Mouse (Mus musculus): ENCODE data around the gene Acvrl1. TPM values are rescaled to one million over a fixed set of nuclear protein-coding genes. Genes with fewer than 3 reads are reported as not detected.
A peak's percentile ranks its signal among the peaks of the same experiment; 100 is the strongest.

Acvrl1 gene
- total RNA-seq, 2 experiments from 2014 or later: 3.3 TPM; not detected in 1

GRCm38 (mm10) chr15:101137455-101137854 is 9.1 kb downstream of the Acvrl1 start:
- no peak for ATAC-seq (replicated peaks; ENCODE audit: low FRiP score, low TSS enrichment, poor library complexity, severe bottlenecking)

GRCm38 (mm10) chr15:101138675-101139074 is 10.4 kb downstream of the Acvrl1 start:
- no peak for ATAC-seq (replicated peaks; ENCODE audit: low FRiP score, low TSS enrichment, poor library complexity, severe bottlenecking)

- peak; percentile 88 for ATAC-seq (replicated peaks; ENCODE audit: low FRiP score, low TSS enrichment, poor library complexity, severe bottlenecking)
These were observed 11.6 kb downstream of the Acvrl1 start for GRCm38 (mm10) chr15:101139885-101140284.

GRCm38 (mm10) chr15:101140587-101140986 is 12.3 kb downstream of the Acvrl1 start:
- no peak for ATAC-seq (replicated peaks; ENCODE audit: low FRiP score, low TSS enrichment, poor library complexity, severe bottlenecking)

GRCm38 (mm10) chr15:101141061-101141541 is 12.8 kb downstream of the Acvrl1 start:
- no peak; the same call in 1 of the 2 replicates for ATAC-seq (replicated peaks; ENCODE audit: low FRiP score, low TSS enrichment, poor library complexity, severe bottlenecking)

GRCm38 (mm10) chr15:101142672-101143071 is 14.3 kb downstream of the Acvrl1 start:
- ATAC-seq (replicated peaks; ENCODE audit: low FRiP score, low TSS enrichment, poor library complexity, severe bottlenecking): no peak

- ATAC-seq (replicated peaks; ENCODE audit: low FRiP score, low TSS enrichment, poor library complexity, severe bottlenecking): no peak
These were observed 15.2 kb downstream of the Acvrl1 start for GRCm38 (mm10) chr15:101143494-101143893.

GRCm38 (mm10) chr15:101144176-101144575 is 15.9 kb downstream of the Acvrl1 start:
- no peak for ATAC-seq (replicated peaks; ENCODE audit: low FRiP score, low TSS enrichment, poor library complexity, severe bottlenecking)

GRCm38 (mm10) chr15:101144779-101145178 is 16.5 kb downstream of the Acvrl1 start:
- no peak for ATAC-seq (replicated peaks; ENCODE audit: low FRiP score, low TSS enrichment, poor library complexity, severe bottlenecking)

GRCm38 (mm10) chr15:101145424-101146099 is 17.2 kb downstream of the Acvrl1 start:
- ATAC-seq (replicated peaks; ENCODE audit: low FRiP score, low TSS enrichment, poor library complexity, severe bottlenecking): peak; percentile 93

- 0 out of 2 replicates have a peak, but pooled peaks have one; percentile 21 for ATAC-seq (replicated peaks; ENCODE audit: low FRiP score, low TSS enrichment, poor library complexity, severe bottlenecking)
These were observed 18.0 kb downstream of the Acvrl1 start for GRCm38 (mm10) chr15:101146100-101146965.

GRCm38 (mm10) chr15:101147115-101147909 is 19.0 kb downstream of the Acvrl1 start:
- peak; percentile 27 for ATAC-seq (replicated peaks; ENCODE audit: low FRiP score, low TSS enrichment, poor library complexity, severe bottlenecking)

GRCm38 (mm10) chr15:101147910-101148273 is 19.6 kb downstream of the Acvrl1 start:
- no peak for ATAC-seq (replicated peaks; ENCODE audit: low FRiP score, low TSS enrichment, poor library complexity, severe bottlenecking)

GRCm38 (mm10) chr15:101148604-101149003 is 20.3 kb downstream of the Acvrl1 start:
- no peak for ATAC-seq (replicated peaks; ENCODE audit: low FRiP score, low TSS enrichment, poor library complexity, severe bottlenecking)

GRCm38 (mm10) chr15:101151409-101152261 is 23.3 kb downstream of the Acvrl1 start:
- no peak for ATAC-seq (replicated peaks; ENCODE audit: low FRiP score, low TSS enrichment, poor library complexity, severe bottlenecking)

- peak; percentile 56 for ATAC-seq (replicated peaks; ENCODE audit: low FRiP score, low TSS enrichment, poor library complexity, severe bottlenecking)
These were observed 26.6 kb downstream of the Acvrl1 start for GRCm38 (mm10) chr15:101154700-101155616.

- no peak for ATAC-seq (replicated peaks; ENCODE audit: low FRiP score, low TSS enrichment, poor library complexity, severe bottlenecking)
These were observed 31.8 kb downstream of the Acvrl1 start for GRCm38 (mm10) chr15:101160128-101160527.

- ATAC-seq (replicated peaks; ENCODE audit: low FRiP score, low TSS enrichment, poor library complexity, severe bottlenecking): no peak
These were observed 32.3 kb downstream of the Acvrl1 start for GRCm38 (mm10) chr15:101160591-101160990.
